Mouse (Mus musculus) megakaryocyte progenitor cell, adult 5-6 weeks (primary cell): ENCODE measurements around the gene 1110008L16Rik. TPM values are rescaled to one million over a fixed set of nuclear protein-coding genes. Genes with fewer than 3 reads are reported as not detected.
"Not testable (repeated sequence)": the region's sequence is repeated elsewhere in the genome, so short reads cannot be mapped to it uniquely, and the experiment has no call there.

ENCODE experiments used
- ATAC-seq: replicated peaks from 2 replicates; pipeline ENCODE4 v1.8.0; 2016; ENCODE audit warnings: mild to moderate bottlenecking, moderate TSS enrichment, inconsistent platforms; ENCODE audit not compliant: poor library complexity
- total RNA-seq, 2 experiments: library from RNA; stranded (forward) in 1 of 2; stranded (reverse) in 1 of 2; fragments of 157-497, 149-512 nt in 1 of 2; fragments of 200-1000 nt in 1 of 2; gene quantifications; 2 replicates each; pipeline versions ENCODE4 v1.2.3 to v1.2.4; 2015 to 2017

1110008L16Rik gene
- total RNA-seq (2015) (36.1 and 38.1 TPM in 2 replicates), total RNA-seq (2017) (22.5 and 27.9 TPM in 2 replicates)

- 0 out of 2 replicates have a peak, but pooled peaks have one; percentile 12 for ATAC-seq
Measured at GRCm38 (mm10) chr12:55299336-55299735, at the start of gene 1110008L16Rik. Gene 1110008L16Rik, plus strand, starts transcription at chr12:55299577.

- ATAC-seq = peak; percentile 99
Measured at GRCm38 (mm10) chr12:55261950-55262349, 37.4 kb upstream of the 1110008L16Rik start.

DNA sequence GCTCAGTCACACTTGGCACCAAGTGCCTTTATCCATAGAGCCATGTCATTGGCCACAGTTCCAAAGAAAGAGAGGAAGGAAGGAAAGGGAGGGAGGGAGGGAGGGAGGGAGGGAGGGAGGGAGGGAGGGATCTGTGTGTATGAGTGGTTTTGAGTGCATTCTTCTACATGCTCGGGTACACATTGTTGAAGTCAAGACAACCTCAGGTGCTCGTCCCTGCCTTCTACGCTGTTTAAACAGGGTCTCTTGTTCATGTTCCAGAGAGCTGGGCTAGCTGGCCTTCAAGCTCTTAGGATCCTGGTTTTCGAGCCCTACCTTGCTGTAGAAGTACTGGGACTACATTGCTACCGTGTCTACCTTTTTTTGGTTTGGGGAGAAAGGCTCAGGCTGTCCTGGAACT is 36.0 kb upstream of the 1110008L16Rik start:
- not testable (repeated sequence) for ATAC-seq

GRCm38 (mm10) chr12:55272243-55272642 is 27.1 kb upstream of the 1110008L16Rik start:
- peak; percentile 68 for ATAC-seq

- ATAC-seq = not testable (repeated sequence)
Measured at GRCm38 (mm10) chr12:55277583-55277982, 21.8 kb upstream of the 1110008L16Rik start.

- no peak for ATAC-seq
Measured at GRCm38 (mm10) chr12:55298112-55298511, 1.3 kb upstream of the 1110008L16Rik start.

DNA sequence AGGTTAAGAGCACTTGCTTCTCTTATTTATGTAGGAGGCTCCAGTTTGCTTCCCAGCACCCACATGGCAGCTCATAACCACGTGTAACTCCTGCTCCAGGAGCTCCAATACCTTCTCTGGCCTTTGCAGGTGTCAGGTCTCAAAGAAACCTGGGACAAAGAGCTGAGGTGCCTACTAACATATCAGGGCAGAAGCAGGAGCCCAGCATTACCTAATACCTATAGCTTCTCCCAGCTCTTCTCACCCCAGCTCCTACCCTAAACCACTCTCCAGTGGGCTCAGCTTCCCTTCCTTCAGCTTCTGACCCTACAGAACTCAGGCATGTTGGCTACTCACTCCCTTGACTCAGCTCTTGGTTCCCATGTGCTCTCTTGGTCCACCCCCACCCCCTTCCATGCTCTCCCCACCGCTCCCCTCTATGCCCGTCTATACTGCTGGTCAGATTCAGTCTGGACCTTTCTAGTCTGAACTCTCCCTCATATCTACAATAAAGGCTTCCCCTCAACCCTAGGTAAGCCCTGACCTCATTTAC is 1.5 kb downstream of the 1110008L16Rik start:
- no peak for ATAC-seq

- peak; percentile 21 for ATAC-seq
Measured at GRCm38 (mm10) chr12:55301472-55302300, 2.3 kb downstream of the 1110008L16Rik start.

DNA sequence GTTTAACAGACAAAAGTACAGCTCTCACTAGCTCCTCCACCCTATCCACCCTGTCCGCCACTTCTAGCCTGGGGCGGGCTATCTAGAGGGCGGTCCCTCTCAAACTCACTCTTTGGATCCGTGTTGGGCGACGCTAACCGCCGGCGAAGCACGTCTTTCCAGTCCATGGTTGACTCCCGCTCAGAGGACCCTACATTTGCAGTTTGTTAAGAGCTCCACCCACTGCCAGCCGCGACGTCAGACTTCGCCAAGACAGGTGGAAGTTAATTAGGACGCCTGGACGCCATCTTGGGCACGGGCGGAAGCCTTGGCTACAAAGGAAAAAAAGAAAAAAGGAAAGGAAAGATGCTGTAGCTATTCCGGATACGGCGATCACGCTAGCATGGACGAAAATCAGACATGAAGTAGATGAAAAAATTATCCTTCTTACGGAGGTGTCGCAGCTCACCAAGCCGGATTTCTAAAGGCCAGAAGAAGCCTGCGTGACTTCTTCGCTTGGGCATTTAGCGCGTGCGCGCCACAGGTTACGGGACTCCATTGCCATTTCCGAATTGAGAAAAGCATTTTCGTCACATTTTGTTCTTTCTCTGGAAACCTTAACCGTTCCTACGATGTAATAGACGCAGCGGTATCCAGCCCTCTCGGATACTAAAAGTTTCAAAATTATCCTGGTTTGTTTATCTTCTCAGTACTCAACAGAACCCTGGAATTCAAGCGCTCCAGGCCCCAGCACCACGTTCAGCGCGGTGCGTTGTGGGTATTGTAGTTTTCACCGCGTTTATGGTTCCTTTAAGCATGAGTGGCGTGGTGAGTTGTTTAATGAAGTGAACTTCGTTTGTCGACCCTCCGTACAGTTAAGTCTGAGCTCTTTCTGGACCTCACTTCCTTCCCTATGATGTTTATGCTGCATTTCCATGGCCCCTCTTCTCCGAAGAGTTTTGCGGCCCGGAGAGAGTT is 3.4 kb downstream of the 1110008L16Rik start, which contains the start of gene Ppp2r3c:
Gene Ppp2r3c, minus strand, starts transcription at position 514 of the 957 bp plus-strand sequence.
- peak; percentile 88 for ATAC-seq

GRCm38 (mm10) chr12:55306371-55306770 is 7.0 kb downstream of the 1110008L16Rik start:
- no peak for ATAC-seq

DNA sequence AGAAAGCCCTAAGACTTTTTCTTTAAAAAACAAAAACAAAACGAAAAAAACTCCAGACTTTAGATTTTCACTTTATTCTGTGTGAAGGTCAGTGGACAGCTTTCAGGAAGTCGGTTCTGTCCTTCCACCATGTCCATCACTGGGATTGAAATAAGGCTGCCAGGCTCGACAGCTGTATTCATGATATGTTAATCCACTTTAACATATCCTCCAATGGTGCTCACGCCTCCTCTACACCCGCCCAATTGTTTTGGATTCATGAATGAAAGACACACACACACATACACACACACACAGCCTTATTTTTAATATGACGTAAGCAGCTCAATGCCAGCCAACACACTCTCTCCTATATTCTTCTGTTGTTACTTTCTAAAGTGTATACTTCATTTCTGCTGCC is 8.2 kb downstream of the 1110008L16Rik start:
- no peak for ATAC-seq

GRCm38 (mm10) chr12:55308731-55309130 is 9.4 kb downstream of the 1110008L16Rik start:
- ATAC-seq = no peak

GRCm38 (mm10) chr12:55309501-55309900 is 10.1 kb downstream of the 1110008L16Rik start:
- ATAC-seq = no peak

DNA sequence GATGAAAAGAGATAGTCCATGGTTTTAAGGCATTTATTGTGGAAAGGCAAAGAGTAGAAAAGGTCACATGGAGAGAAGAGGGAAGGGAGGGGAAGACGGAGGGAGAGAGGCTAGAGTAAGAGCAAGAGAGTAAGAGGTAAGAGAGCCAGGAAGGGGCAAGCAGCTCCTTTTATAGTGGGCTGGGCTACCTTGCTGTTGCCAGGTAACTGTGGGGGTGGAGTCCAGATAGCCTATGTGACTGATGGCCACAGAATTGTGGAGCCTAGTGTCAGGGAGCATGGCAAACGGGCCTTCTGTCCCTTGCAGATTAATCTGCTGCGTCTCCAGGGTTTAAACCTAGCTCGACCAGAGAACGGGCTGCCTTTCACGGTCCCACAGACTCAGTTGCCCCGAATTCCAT is 12.5 kb downstream of the 1110008L16Rik start:
- ATAC-seq = no peak

- peak; percentile 67 for ATAC-seq
Measured at GRCm38 (mm10) chr12:55313901-55314300, 14.5 kb downstream of the 1110008L16Rik start.

DNA sequence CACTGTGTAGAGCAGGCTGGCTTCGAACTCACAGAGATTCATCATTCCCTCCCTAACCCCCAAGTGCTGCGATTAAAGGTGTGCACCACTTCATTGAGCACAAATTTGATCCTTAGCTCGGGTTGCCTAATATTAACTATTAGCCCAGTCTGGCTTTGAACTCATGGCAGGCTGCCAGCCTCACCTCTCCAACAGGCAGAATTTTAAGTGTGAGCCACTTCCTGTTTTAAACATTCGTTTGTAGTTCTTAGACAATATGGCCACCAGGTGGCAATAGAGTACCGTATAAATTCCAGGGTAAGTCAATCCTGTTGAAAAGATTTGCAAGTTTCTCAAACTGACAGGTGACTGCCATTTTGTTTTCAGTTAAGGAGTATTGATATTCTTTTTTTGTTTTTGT is 15.8 kb downstream of the 1110008L16Rik start:
- ATAC-seq = peak; percentile 98

GRCm38 (mm10) chr12:55321642-55322291 is 22.4 kb downstream of the 1110008L16Rik start:
- ATAC-seq = no peak

- ATAC-seq = peak; percentile 29; the same call in 1 of the 2 replicates
Measured at GRCm38 (mm10) chr12:55325702-55326101, 26.3 kb downstream of the 1110008L16Rik start.

DNA sequence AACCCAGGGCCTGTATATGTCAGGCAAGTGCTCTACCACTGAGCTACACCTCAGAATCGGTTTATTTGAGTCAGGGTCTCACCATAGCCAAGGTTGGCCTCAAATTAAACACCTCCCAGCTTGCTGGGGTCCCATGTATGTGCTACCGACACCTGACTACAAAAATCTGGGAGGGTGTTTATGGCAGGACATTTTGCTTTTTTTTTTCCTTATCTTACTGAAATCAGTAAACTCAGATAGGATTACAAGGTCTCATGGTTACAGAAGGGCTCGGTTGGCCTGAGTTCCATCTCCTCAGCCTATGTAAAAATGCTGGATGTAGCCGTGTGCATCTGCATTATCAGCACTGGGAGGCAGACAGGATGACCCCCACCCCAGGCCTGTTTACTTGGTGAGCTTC is 29.4 kb downstream of the 1110008L16Rik start:
- ATAC-seq = peak; percentile 27; the same call in 1 of the 2 replicates

- peak; percentile 86 for ATAC-seq
Measured at GRCm38 (mm10) chr12:55329351-55329750, 30.0 kb downstream of the 1110008L16Rik start.
